Mouse (Mus musculus) monocyte, adult 2 months (primary cell): Measurements from ENCODE around the gene Mri1.

Experiments
- DNase-seq, 2 experiments: peaks; one replicate each; pipeline ENCODE4 v3.0.0; 2022; ENCODE audit warnings: low spot score in 2 of 2, low read depth in 1 of 2

Gene Mri1

DNA sequence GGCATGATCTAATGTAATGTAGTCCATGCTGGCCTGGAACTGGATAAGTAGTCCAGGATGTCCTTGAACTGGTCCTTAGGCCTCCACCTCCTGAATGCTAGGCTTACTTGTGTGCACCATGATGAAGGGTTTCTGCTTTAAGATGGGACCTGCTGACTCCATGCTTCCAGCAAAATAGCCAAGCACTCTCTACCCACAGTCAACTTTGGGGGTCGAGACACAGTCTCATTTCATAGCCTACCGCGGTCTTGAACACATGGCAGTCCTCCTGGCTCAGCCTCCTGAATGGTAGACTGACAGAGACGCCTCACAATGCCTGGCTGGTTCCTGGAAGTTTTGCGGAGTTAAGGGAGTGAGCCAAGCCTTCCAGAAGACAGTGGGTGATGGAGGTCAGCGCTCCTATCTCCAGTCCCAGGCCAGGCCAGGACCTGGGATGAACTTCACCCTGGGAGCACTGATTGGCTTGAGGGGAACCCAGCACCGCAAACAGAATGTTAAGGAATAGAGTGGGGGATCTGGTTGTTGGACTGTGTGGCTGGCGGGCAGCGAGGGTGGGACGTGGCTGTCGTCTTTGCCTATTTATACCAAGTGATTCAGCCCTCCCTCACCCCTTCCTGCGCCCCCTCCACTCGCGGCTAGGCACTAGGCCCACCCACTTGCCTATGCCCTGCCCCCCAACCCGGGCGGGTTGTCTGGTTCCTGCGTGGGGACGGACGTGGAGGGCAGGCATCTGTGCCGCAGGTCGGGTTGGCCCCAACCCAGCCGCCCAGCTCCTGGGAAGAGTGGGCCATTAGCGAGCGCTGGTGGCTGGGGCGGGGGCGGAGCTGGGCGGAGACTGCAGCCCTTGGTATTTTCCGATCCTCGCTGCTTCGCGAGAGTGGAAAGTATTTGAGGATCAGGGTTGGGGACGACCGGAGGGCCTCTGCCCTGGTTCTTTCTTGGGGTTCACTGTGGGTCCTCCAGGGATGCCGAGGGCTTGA is 53.9 kb downstream of the Mri1 start:
- peak in 1 of 2 experiments; percentile 86 for DNase-seq

DNA sequence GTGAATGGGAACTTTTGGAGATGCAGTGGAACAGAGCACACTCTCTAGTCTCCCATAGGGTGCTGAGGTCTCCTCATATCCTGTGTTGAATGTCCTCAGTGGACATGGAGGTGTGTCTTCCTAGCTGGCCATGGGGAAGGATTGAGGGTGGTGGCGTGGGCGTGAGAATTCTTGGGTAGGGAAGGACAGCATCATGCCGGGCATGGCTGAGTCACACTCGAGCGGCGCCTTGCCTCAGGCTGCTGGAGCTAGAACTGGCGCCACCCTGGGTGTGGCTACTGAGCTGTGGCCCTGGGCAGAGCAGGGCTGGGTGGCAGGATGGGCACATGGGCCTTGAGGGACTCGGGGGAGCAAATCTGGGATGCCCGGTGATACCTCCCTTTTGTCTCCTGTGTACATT is 54.7 kb downstream of the Mri1 start:
- DNase-seq: peak in 1 of 2 experiments; percentile 83

DNA sequence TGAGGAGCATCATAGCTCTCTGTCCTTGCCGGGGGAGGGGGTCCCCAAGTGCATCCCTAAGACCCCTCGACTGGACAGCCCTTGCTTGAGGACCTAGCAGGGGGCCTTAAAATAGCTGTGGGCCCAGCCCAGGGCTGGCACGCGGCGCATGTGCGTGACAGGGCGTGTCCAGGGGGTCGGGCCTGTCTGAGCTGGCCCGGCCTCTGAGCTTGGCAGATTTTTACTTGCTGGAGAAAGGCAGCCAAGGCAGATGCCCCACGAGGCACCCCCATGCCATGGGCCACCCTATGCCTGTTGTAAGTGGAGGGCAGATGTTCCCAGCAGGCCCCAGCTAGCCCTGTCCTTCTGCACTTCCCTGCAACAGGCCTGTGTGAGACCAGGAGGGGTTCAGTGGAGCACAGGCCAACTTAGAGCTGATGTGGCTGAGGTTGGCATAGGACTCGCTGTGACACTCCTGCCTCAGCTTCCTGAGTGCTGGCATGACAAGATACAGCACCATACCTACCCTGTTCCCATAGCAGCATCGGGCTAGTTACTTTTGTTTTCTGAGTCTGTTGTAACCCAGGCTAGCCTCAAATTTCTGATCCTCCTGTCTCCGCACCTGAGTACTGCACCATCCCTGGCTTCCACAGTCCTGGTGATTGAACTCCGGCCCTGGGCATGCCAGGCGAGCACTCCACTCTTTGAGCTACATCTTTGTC is 55.4 kb downstream of the Mri1 start:
- DNase-seq: peak in 1 of 2 experiments; percentile 78

DNA sequence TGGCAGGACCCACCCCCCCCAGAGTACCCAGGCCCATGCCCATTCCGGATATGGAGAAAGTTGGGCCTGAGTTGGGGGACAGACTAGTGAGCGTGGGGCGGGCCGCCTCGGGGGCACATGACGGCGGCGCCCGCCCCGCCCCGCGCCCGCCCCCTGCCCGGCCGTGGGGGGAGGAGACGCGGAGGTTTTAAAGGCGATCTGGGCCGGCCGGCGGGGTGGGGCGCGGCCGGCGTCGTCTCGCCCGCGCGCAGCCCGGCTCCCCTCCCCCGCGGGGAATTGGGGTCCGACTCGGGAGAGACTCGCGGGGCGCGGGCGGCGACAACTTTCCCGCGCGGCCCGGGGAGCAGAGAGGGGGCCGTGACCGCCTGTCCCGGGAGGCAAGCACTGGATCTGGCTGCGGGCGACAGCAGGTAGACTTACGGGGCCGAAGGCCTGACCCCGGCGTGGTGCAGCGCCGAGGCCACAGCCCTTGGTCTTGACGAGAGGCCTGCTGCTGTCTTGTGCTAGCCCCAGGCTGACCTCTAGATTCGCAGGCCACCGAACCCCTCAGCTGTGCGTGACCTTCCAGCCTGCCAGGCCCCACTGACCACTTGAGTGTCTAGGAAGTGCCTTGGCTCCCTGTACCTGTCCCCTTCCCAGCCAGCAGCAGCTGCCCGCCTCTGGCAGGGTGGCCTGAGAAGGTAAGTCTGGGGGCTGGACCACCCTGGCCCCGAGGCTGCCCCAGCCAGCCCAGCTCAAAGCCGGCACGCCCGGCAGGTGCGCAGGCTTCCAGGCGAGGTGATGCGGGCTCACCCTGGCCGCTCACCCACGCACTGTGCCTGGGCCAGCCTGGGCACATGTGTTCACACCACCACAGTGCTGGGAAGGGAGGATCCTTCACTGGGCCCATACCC is 56.2 kb downstream of the Mri1 start:
- DNase-seq: peak in 1 of 2 experiments; percentile 85

DNA sequence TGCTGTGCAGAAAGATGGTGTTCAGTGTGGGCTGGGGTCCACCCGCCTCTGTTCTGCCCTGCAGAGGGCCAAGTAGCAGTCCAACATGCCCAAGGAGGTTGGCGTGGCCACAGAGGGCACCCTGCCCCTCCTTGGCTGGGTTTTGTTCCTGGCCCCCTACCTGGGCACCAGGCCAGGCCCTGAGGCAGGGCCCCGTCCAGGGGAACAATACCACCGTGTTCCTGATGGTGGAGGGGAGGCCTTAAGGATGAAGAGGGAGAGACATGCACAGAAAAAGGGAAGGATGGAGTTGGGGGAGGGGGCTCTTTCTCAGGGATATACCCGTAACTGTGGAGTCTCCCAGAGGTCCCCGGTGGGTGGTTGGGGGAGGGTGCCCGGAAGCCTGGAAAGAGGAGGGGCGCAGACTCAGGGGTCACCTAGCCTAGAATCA is 57.0 kb downstream of the Mri1 start:
- DNase-seq: peak in 1 of 2 experiments; percentile 47
